Mouse (Mus musculus) hematopoietic stem cell, adult 5-6 weeks (primary cell): ENCODE measurements at regions not wholly inside any gene's neighbourhood (a gene's known extent, or its start where the extent isn't known, plus 50 kb on each side); places are given as distances from the start of the nearest gene placed in this dataset.

Experiments used
- ATAC-seq, 2 experiments: fragments of 125-278 bp in 1 of 2; replicated peaks in 1 of 2; 2 replicates each; pipeline ENCODE4 v1.8.0; 2016 to 2017; ENCODE audit warnings: inconsistent platforms in 2 of 2, mild to moderate bottlenecking in 2 of 2, moderate number of reproducible peaks in 2 of 2, low read depth in 1 of 2, moderate TSS enrichment in 1 of 2; ENCODE audit not compliant: low FRiP score in 2 of 2, poor library complexity in 2 of 2, severe bottlenecking in 2 of 2, insufficient read depth in 1 of 2, low TSS enrichment in 1 of 2

DNA sequence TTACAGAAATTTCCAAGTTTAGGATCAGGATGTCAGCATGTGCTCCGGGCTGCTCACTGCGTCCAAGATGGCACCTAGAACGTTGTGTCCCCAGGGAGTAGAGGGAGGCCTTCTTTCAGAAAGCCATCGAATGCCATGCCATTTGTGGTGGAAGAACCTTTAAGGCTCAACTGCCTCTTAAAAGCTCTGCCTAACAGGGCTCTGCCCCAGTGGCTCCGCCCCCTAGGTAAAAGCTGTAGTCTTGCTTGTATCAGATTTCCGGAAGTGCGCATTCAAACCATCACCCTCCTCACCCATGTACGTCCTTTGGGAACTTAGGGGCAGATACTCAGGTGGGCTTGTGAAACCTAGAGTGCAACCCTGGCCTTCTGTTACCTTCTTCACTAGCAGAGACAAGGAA, 54.0 kb upstream of the Psmd7 start:
- no peak for ATAC-seq

DNA sequence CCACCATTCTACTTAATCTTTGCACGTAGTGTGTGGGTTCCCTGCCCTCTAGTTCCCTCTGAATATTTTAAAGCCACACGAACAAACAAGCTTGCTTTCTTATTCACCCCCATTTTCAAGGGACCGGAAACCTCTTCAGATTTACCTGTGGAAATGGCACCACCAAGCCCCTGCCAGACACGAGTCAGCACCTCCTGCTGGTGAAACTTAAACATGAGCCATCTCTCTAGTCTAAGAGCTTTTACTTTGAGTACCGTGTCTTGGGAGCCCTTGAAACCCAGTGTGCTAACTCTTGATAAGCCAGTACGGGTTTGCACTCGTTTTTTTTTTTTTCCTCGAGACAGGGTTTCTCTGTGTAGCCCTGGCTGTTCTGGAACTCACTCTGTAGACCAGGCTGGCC, 59.7 kb upstream of the Psmd7 start:
- ATAC-seq, result no peak

DNA sequence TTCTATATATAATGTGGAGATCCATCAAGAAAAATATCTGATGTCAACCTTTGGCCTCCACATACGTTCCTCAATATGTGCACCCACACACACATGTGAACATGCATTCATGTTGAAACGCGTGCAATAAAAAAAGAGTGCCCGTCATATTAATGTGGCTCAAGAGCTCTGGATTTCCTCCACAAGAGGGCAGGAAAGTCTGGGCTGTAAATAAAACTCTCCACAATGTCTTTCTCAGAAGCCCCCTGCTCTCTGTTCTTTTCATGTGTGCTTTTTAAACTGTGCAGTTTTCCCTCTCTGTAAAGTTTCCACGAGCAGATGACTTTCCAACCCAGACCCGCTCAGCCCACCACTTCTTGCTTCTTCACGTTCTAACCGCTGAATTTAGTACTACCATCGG, 62.0 kb upstream of the Psmd7 start:
- no peak for ATAC-seq

DNA sequence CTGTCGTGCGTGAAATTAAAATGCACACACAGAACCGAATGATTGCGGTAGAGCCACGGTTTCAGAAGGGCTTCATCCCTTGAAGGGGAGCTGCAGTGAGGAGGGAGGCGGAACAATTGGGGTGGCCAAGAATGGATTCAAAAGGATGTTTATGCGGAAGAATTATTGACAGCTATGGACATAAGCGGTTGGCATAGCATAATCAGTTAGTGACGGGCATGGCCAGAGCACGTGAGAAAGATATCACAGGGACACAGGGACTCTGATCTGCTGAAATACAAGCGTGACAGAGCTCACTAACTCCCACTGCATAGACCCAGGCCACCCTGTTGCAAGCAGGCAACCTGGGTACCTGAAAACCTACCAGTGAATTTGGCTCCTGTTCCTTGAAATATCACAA, 63.2 kb upstream of the Psmd7 start:
- no peak for ATAC-seq

DNA sequence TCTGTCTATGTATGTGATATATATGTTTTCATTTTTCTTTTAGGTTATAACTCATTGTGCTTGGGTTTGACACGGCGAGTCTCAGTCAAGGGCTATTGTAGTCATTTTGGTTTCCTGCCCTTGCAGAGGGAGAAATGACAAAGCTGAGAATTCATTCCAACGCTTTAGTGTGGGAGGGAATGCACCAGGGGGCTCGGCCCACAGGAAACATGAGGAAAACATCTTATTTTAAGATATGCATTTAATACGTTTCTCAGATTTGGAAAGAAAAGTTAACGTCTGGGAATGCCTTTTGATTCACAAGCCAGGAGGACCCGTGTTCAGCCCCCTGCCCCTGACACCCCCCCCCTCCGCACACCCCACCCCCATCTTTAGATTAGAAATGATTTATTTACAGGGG, 64.0 kb upstream of the Psmd7 start:
- ATAC-seq, result no peak

DNA sequence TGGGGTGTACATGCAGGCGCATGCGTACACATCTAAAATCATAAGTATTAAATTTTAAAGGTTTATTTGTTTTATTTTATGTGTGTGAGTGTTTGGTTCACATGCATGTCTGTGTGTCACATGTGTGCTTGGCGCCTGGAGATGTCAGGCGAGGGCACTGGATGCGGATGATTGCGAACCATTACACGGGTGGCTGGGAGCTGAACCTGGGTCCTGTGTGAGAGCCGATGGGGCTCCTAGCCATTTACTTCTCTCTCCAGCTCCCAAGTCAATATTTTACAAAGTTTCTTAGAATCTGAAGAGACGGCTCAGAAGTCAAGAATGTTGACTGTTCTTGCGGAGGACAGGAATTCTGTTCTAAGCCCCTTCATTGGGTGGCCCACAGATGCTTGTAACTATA, 65.4 kb upstream of the Psmd7 start:
- ATAC-seq, result no peak

DNA sequence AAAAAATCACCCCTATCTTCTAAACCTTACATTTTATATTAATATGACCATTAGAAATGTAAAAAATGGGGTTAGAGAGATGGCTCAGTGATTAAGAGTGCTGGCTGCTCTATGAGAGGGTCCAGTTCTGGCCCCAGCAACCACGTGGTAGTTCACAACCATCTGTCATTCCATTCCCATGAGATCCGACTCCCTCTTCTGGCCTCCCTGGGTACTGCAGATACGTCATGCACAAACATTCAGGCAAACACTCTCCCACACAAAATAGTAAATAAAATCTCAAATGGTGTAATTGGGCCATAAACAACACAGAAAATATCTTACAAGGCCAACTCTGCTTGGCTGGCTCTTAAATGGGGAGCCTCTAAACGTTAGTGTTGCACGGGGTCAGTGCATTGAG, 68.4 kb upstream of the Psmd7 start:
- no peak for ATAC-seq

DNA sequence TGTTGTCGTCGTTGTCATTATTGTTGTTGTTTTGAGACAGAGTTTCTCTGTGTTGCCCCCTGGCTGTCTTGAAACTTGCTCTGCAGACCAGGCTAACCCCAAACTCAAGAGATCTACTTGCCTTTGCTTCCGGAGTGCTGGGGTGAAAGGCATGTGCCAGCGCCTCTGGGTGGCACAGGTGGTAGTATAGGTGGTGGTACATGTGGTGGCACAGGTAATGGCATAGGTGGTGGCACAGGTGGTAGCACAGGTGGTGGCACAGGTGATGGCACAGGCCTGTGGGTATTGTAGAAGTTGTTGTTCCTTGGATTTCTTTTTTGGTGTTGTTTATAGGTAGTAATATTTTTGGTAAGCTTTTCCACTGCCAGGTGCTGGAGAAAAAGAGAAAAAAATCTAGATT, 69.5 kb upstream of the Psmd7 start:
- no peak for ATAC-seq

DNA sequence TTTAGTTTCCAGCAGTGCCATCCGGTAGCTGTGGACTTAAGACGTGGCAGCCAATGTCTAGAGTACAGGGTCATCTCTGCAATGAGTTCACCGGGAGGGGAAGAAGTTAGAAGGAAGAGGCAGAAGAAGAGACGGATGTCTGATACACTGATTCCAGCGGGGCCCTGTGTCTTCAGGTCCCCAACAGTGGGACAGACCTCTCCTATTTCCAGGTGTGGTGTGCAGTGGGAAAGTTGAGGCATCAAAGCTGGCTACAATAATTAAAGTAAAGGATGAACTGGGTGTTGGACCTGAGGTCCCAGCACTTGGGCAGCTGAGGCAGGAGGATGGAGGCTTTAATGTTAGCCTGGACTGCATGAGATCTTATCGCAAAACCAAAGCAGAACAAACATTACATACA, 70.1 kb upstream of the Psmd7 start:
- no peak for ATAC-seq

DNA sequence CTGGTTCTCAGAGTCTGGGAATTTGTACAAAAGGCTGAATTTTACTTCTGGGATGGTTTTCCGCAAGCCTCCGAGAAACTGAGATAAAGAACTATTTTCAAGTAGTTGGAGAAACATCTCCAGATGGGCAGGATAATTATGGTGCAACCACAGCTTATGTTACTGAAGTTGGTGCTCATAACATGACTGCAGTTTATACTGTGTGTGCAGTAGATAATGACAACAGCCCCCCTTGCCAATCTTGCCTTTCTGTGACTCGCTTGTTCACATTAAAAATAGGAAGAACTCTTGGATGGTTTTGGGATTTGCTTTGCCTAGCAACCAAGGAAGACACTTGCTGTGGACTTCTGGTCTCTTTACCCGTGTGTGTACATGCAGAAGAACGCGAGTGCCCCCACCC, 72.4 kb upstream of the Psmd7 start:
- ATAC-seq, result no peak

DNA sequence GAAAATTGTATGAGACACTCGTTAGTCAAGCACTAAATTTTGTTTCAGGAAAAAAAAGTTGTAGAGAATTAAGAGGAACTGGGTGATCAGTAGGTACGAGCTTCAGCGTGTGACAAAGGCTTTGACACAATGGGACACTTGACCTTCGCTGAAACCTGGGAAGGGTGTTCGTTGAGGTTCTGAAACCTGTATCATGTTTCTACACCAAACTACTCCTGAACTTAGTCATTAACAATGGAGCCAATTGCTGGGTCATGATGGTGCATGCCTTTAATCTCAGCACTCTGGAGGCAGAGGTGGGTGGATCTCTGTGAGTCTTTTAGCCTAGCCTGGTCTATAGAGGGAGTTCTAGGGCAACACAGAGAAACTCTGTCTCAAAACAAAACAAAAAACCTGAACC, 81.3 kb upstream of the Psmd7 start:
- no peak for ATAC-seq

DNA sequence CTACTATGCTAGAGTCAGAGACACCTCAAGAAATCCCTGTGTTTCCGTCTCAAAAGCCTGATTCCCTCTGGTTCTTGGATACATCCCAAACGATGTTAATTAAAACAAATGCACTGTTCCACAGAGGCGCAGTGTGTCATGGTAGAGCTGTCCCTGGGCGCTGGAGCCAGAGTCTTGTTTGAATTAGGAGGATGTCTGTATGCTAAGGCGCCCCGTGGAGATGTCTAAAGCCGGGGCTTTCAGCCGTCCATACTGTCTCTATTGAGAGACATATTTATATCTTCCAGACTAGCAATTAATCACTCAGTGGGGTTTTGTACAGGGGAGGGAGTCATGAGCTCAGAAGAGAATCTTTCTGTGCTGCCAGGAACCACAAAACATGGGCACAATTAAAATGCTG, 83.2 kb upstream of the Psmd7 start:
- ATAC-seq, result no peak

DNA sequence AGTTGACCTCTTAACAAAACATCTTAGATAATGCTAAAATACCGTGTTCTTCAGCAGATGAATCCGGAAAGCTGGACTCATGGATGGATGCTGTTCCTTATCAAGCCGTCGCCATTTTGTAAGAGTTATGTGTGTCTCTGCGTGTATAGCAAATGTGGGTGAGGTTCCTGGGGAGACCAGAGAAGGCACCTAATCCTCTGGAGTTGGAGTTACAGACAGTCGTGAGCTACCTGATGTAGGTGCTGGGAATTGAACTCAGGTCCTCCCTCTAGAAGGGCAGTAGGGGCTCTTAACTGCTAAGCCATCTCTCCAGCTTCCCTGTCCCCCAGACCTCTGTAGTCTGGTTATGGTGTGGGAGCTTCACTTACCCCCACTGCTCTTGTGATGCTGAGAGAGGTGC, 84.4 kb upstream of the Psmd7 start:
- ATAC-seq, result no peak

DNA sequence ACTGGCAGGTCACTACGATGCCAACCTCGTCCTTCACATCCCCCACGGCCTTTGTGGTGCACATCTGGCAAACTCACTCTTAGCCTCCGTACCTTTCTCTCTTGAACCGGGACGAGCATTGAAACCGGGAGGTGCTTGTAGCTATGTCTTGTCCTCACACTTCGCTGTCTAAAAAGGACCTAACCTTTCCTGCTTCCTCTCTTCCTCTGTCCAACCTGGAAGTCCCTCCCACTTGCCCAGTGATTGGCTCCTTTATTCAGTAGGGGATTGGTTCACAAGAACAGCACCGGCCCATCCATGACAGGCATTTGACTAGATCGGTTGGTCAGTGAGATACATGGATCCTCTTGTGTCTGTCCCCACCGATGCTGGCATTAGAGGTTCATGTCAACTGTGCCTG, 93.8 kb upstream of the Psmd7 start:
- no peak for ATAC-seq

DNA sequence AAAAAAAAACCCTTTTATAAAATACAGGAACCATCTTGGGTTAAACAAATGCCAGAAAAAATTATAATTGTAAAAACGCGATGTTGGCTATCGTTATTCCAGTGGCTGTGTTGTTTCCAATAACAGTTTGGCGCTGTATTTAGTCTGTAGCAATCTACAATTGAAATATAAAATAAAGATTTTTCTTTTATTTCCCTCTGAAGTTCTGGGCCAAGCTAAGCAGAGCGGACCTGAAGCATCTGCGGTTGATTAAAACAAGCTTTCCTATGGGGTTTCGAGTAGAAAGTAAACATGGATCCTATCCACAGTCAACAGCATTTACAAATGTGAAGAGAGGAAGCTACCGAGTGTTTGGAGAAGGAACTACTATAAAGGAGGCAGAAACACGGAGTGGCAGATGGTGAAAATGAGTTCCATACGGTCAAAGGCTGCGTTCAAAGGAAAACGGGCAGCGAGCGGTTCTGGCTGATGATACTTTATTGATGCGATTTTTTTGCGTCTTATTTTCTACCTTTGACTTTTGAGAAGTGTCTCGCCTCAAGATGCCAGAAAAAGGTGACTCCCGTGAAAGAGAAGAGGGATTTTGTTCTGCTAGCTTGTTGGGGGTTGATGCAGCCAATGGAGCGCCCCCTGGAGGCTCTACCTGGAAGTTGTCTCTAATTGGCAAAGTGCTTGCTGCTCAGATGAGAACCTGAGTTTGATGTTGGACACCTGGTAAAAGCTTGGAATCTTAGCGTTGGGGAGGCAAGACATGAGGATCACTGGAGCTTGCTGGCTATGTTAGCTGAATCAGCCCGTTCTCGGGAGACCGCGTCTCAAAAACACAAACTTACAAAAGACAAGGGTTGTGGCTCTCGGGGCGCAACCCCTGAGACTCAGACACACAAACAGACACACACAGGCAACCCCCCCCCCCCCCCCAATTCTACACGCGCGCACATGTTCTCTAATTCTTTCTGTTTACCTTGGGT, 96.7 kb upstream of the Psmd7 start:
- ATAC-seq, result no peak

DNA sequence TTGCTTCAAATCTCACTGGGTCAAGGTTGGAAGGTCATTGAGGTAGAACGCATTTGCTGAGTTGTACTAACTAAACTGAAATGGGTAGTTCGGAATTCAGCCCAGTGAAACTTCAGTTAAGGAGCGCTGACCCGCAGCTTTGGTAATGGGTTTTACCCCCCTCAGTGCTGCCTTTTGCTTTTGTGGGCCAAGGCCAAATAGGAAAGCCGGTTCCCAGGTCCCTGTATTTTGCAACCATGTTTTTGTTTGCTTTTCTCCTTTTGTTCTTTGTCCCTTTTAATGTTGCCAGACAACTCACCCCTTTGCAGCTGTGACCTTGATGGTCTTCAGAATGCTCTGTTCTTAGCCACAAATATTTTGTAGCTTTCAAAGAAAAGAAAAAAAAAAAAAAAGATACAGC, 98.7 kb upstream of the Psmd7 start:
- ATAC-seq, result no peak

DNA sequence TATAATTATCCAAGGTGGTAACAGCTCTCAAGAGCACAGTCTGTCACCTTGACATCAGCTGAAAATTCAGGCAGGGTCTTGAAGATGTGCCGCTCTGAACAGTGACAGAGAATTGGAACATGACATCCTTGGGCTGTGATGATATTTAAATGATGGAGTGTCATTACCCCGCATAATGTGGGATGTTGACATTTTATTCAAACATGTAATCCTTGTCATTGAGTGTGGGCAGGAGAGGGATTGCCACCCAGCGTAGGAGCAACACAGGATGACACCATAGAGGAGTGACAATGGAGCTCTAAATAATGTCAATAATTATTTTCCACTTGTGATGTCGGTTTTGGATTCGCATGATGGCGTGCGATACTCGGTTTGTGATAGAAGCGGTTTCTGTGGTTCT, 99.3 kb upstream of the Psmd7 start:
- no peak for ATAC-seq

DNA sequence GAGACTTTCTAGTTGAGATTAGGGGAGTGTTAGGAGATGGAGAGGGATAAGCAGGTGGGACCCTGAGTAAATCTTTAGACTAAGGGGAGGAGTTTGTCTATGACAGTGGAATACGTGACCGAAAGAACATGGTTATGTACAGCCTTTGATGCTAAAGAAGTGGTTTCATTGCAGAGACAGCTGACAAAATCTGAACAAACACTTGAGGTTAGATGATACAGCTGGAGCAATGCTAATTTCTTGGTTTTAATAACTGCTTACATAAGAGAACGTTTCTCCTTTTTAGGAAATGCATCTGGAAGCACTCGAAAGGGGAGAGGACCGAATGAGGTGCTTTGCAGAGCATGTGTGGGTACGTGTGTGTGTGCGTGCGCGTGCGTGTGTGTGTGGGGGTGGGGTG, 100.8 kb upstream of the Psmd7 start:
- ATAC-seq, result no peak

DNA sequence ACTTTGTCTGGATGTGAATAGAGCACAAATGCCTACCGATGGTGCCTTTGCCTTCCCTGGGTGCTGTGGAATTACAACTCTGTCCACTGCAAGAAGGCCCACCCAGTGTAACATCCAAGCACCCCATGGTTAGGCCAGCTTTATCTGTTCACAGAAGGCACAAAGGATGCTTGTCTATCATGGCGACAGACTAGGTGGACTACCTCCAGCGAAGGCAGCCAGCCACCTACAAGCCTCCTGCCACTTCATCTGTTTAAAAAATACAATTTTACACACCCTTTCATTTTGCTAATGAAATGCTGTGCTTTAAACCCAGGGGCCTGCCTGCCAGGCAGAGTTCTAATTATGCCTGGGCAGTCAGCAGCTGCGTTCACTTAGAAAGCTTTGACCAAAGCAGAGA, 103.0 kb upstream of the Psmd7 start:
- ATAC-seq, result no peak
